Mouse (Mus musculus): ENCODE measurements around the gene Gga3.

DNA sequence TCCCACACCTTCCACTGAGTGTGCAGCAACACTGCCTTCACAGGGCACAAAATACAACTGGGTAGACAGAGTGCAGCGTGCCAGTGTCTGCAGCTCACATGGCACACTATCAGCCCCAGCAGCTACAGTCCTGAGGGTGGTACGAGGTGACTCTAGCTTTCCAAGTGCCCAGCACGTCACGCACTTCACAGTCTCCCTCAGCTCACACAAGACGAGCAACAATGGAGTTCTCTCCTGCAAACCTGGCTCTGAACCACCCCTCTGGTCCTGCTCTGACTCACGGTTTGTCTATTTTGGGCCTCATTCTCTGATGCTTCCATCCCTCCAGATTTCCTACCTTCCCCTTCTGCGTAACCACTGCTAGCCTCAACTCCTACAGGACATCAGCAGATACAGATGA is 4.1 kb downstream of the Gga3 start:
- TF ChIP-seq CTCF (conservative IDR thresholded peaks at IDR 0.05; ENCODE audit: insufficient read depth, insufficient read length, low read depth, low read length) = no peak
- TF ChIP-seq POLR2A (IDR thresholded peaks at IDR 0.05; ENCODE audit: low read depth, low read length) = no peak

Measured in kidney, adult 2 months (tissue).